19 mouse cellular contexts compared by ENCODE assay signal in genomic region chr1:116366806-116367205, GRCm38 (mm10).
DNase-seq lines count a peak whose midpoint lies in the region; ATAC-seq lines count a peak whose summit lies in the region.
"Had no signal": no experiment of that assay in that cellular context is flagged by ENCODE, and none has a peak within 500 bp of the region (broad histone marks: within the 10 kb centered on the region; RNA-seq: fewer than 3 reads in every experiment).

No protein-coding gene starts in this region.

- no peak overlapping the region for H3K4me3 ChIP-seq in forebrain, embryonic 11.5 days (ENCODE audit: low read depth, low read length)
- no peak overlapping the region for H3K4me3 ChIP-seq in forebrain, embryonic 10.5 days
- H3K4me3 ChIP-seq in hindbrain, embryonic 15.5 days = no peak overlapping the region
- no peak overlapping the region for H3K4me3 ChIP-seq in midbrain, embryonic 16.5 days (ENCODE audit: low read depth, low read length)
- H3K4me3 ChIP-seq: forebrain, embryonic 12.5 days; gastrocnemius, adult 2 months; limb, embryonic 13.5 days; stomach, embryonic 15.5 days had no signal

- no peak overlapping the region for H3K4me2 ChIP-seq in forebrain, embryonic 11.5 days (ENCODE audit: low read depth, low read length, severe bottlenecking)
- no peak overlapping the region for H3K4me2 ChIP-seq in hindbrain, embryonic 15.5 days
- no peak overlapping the region for H3K4me2 ChIP-seq in midbrain, embryonic 16.5 days (ENCODE audit: low read length)
- H3K4me2 ChIP-seq: forebrain, embryonic 12.5 days; limb, embryonic 13.5 days; stomach, embryonic 15.5 days had no signal

- no peaks in the 10 kb centered on the region for H3K27me3 ChIP-seq in forebrain, embryonic 11.5 days (ENCODE audit: control insufficient read depth, insufficient read depth, low read length)
- no peaks in the 10 kb centered on the region for H3K27me3 ChIP-seq in forebrain, embryonic 10.5 days (ENCODE audit: poor library complexity, severe bottlenecking)
- H3K27me3 ChIP-seq in hindbrain, embryonic 15.5 days = no peaks in the 10 kb centered on the region
- no peaks in the 10 kb centered on the region for H3K27me3 ChIP-seq in midbrain, embryonic 16.5 days (ENCODE audit: control insufficient read depth, insufficient read depth, low read depth, low read length)
- H3K27me3 ChIP-seq: forebrain, embryonic 12.5 days; limb, embryonic 13.5 days; stomach, embryonic 15.5 days had no signal

- no peak for DNase-seq in forebrain, embryonic 11.5 days (ENCODE audit: low spot score)
- no peak for DNase-seq in forebrain, embryonic 10.5 days (ENCODE audit: extremely low spot score, low spot score)
- peak; percentile 76 for DNase-seq in ZHBTc4 (ENCODE audit: low read depth, low spot score)
- no peak for DNase-seq in kidney, postnatal 14 days
- no peak for DNase-seq in thymus, postnatal 4 days
- no peak for DNase-seq in urinary bladder, postnatal 10 days (ENCODE audit: low spot score)
- DNase-seq: cerebellum, adult 18-20 months; gastrocnemius, adult 2 months; heart, postnatal 14 days; kidney, adult 18-20 months; kidney, postnatal 36 days; liver, postnatal 0 days; lung, postnatal 4 days; thymus, postnatal 25 days had no signal

- H3K9ac ChIP-seq in forebrain, embryonic 11.5 days (ENCODE audit: low read length) = no peak overlapping the region
- no peak overlapping the region for H3K9ac ChIP-seq in hindbrain, embryonic 15.5 days
- no peak overlapping the region for H3K9ac ChIP-seq in midbrain, embryonic 16.5 days (ENCODE audit: low read depth, low read length)
- H3K9ac ChIP-seq: forebrain, embryonic 12.5 days; limb, embryonic 13.5 days; liver, postnatal 0 days; stomach, embryonic 15.5 days had no signal

- no peaks in the 10 kb centered on the region for H3K36me3 ChIP-seq in forebrain, embryonic 11.5 days (ENCODE audit: control insufficient read depth, insufficient read depth, low read length)
- H3K36me3 ChIP-seq in forebrain, embryonic 10.5 days (replicated peaks) = no peaks in the 10 kb centered on the region
- H3K36me3 ChIP-seq in hindbrain, embryonic 15.5 days = no peaks in the 10 kb centered on the region
- no peaks in the 10 kb centered on the region for H3K36me3 ChIP-seq in midbrain, embryonic 16.5 days (ENCODE audit: control insufficient read depth, insufficient read depth, low read length)
- H3K36me3 ChIP-seq: forebrain, embryonic 12.5 days; limb, embryonic 13.5 days; stomach, embryonic 15.5 days had no signal

- H3K27ac ChIP-seq in forebrain, embryonic 11.5 days (ENCODE audit: low read depth, low read length) = no peak overlapping the region
- no peak overlapping the region for H3K27ac ChIP-seq in forebrain, embryonic 10.5 days
- no peak overlapping the region for H3K27ac ChIP-seq in hindbrain, embryonic 15.5 days (replicated peaks)
- H3K27ac ChIP-seq in midbrain, embryonic 16.5 days (ENCODE audit: low read length) = no peak overlapping the region
- H3K27ac ChIP-seq: forebrain, embryonic 12.5 days; limb, embryonic 13.5 days; stomach, embryonic 15.5 days had no signal

- ATAC-seq in forebrain, embryonic 11.5 days (replicated peaks; ENCODE audit: low FRiP score) = peak; percentile 75
- ATAC-seq in hindbrain, embryonic 15.5 days (ENCODE audit: low FRiP score, low read depth) = peak; percentile 73; the same call in 1 of the 2 replicates
- ATAC-seq in midbrain, embryonic 16.5 days = peak; percentile 48; the same call in 1 of the 2 replicates
- ATAC-seq: liver, postnatal 0 days had no signal

- no peaks in the 10 kb centered on the region for H3K9me3 ChIP-seq in forebrain, embryonic 11.5 days (ENCODE audit: control insufficient read depth, low read length)
- H3K9me3 ChIP-seq in forebrain, embryonic 10.5 days = no peaks in the 10 kb centered on the region
- no peaks in the 10 kb centered on the region for H3K9me3 ChIP-seq in hindbrain, embryonic 15.5 days
- no peaks in the 10 kb centered on the region for H3K9me3 ChIP-seq in midbrain, embryonic 16.5 days (replicated peaks; ENCODE audit: control insufficient read depth, low read length, poor library complexity, severe bottlenecking)
- H3K9me3 ChIP-seq: forebrain, embryonic 12.5 days; limb, embryonic 13.5 days; stomach, embryonic 15.5 days had no signal

- H3K4me1 ChIP-seq in forebrain, embryonic 11.5 days (replicated peaks; ENCODE audit: control insufficient read depth, insufficient read depth, low read length) = no peaks in the 10 kb centered on the region
- peaks cover 27% of the 10 kb centered on the region for H3K4me1 ChIP-seq in forebrain, embryonic 10.5 days
- 0 out of 2 replicates have a peak, but pooled peaks cover 8% of the 10 kb centered on the region for H3K4me1 ChIP-seq in hindbrain, embryonic 15.5 days (replicated peaks)
- 0 out of 2 replicates have a peak, but pooled peaks cover 2% of the 10 kb centered on the region for H3K4me1 ChIP-seq in midbrain, embryonic 16.5 days (ENCODE audit: control insufficient read depth, insufficient read depth, low read length)
- H3K4me1 ChIP-seq: limb, embryonic 13.5 days; stomach, embryonic 15.5 days had no signal
